Mouse (Mus musculus) thymus, adult 2 months (tissue): Measurements from ENCODE around the gene St6gal2.

ENCODE experiments used
- CTCF ChIP-seq: fragments of 200-500 bp; IDR thresholded peaks from 2 replicates; pipeline ENCODE4 v1.5.1; 2012; ENCODE audit warnings: mild to moderate bottlenecking, control low read depth, low read length, moderate library complexity, borderline replicate concordance; ENCODE audit not compliant: control insufficient read depth, poor library complexity, insufficient read depth; ENCODE audit errors: extremely low read depth
- POLR2A ChIP-seq: fragments of 200-500 bp; IDR thresholded peaks from 2 replicates; pipeline ENCODE4 v1.6.1; 2012; ENCODE audit warnings: mild to moderate bottlenecking, low read length, control low read depth, moderate library complexity; ENCODE audit not compliant: control insufficient read depth, poor library complexity, insufficient read depth; ENCODE audit errors: extremely low read depth

GRCm38 (mm10) chr17:55454487-55454886 is 9.3 kb downstream of the St6gal2 start:
- no peak for TF ChIP-seq CTCF
- no peak for TF ChIP-seq POLR2A
